Mouse (Mus musculus) adrenal gland, adult (tissue): ENCODE measurements at regions not wholly inside any gene's neighbourhood (a gene's known extent, or its start where the extent isn't known, plus 50 kb on each side); places are given as distances from the start of the nearest gene placed in this dataset.

ENCODE experiments used
- DNase-seq, 2 experiments: peaks; one replicate each; pipeline ENCODE4 v3.0.0; 2022 to 2023; ENCODE audit warnings: low spot score in 1 of 2; ENCODE audit not compliant: inconsistent age in 2 of 2

GRCm38 (mm10) chr6:52477380-52477779 lies 162.8 kb downstream of the Hibadh start:
- DNase-seq, result no peak

- DNase-seq, result no peak
These were observed 161.6 kb downstream of the Hibadh start for GRCm38 (mm10) chr6:52478624-52479023.

GRCm38 (mm10) chr6:52479200-52479599 lies 161.0 kb downstream of the Hibadh start:
- DNase-seq, result peak; percentile 56 to 72

GRCm38 (mm10) chr6:52481975-52482374 lies 158.2 kb downstream of the Hibadh start:
- no peak for DNase-seq

GRCm38 (mm10) chr6:52486146-52486545 lies 154.0 kb downstream of the Hibadh start:
- DNase-seq, result no peak

DNA sequence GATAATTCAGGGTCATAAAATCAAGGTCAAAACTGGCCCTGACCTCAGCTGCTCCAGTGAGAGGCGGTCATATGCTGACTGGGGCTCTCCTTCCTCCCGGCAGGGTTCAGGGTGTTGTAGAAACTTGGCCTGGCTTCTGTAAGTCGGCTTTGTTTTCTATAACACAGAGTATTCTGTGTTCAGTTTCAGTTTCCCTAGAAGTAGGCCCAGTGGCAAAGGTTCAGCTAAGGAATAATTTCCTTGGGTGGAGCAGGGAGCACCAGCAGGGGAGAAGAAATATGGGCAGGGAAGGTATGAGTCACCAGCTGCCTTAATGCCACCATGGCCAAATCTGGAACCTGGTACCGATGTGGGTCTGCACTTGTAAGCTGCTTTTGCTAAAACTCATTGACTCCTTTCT lies 153.5 kb downstream of the Hibadh start:
- peak; percentile 54 to 89 for DNase-seq

GRCm38 (mm10) chr6:52487861-52488260 lies 152.3 kb downstream of the Hibadh start:
- DNase-seq, result no peak

- DNase-seq, result no peak
These were observed 149.9 kb downstream of the Hibadh start for GRCm38 (mm10) chr6:52490264-52490775.

DNA sequence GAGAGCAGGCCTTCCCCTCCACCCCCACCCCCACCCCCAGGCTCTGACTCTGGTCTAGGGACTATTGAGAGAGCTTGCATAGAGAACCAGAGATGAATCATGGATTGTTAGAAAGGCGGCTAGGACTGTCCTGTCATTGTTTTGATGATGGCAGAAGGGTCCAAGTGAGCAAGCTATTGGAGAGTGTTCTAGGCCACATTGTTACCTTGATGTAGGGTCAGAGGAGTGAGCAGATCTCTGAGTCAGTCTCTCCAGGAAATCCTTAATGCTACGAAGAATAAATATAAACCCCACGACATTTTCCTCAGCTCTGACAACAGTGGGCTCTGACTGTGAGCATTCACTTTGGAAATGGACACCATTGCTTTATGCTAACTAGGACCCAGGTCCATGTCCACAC lies 144.9 kb downstream of the Hibadh start:
- DNase-seq, result peak in 1 of 2 experiments; percentile 73

DNA sequence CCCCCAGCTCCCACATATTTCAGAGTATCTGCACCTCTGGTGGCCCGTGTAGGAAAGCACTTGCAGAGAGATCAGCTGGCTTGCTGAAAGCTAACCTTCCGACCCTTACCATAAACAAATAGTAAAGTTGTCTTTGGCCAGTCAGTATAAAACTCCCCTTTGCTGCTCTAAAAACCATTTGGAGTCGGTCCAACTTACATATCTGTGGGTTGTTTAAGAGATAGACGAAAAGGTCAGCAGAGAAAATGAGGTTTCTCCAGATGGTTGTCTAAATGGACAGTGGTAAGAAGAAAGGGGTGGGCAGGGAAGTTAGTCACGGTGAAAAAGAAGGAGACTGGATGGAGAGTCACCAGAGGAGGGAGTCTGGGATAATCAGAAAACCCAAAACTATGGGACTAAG lies 144.3 kb downstream of the Hibadh start:
- DNase-seq, result peak in 1 of 2 experiments; percentile 65
